25 mouse cellular contexts compared by ENCODE assay signal in the genomic region with DNA sequence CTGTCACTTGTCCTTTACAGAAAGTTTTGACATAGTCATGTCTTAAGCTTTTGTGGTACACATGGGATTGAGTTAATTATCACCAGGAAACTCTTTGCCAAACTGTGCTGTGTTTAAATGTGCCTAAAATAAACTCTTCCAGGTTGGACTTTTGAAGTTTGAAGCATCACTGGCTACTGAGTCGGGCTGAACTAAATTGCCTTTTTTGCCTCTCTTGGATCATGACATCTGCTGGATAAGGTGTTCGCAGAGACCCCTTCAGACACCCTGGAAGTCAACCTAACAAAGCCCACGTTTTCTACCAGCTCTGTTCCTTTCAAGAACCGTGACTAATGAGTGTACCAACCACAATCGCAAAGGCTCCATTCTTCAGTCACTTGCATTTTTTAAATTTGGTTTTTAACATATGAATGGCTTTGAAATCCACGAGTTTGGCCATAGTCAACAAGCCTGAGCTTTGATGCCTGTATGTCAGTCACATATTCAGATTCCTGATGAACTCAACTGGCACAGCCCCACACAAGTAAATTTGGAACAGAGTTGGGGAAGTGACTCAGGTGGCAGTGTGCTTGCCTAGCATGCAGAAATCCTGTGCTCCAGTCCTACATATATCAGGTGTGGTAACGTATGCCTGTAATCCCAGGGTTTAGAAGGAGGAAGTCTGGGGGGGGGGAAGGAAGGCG. TPM values are rescaled to one million over a fixed set of nuclear protein-coding genes. Genes with fewer than 3 reads are reported as not detected.
DNase-seq lines count a peak whose midpoint lies in the region; ATAC-seq and TF ChIP-seq lines count a peak whose summit lies in the region.
"Had no signal": no experiment of that assay in that cellular context is flagged by ENCODE, and none has a peak within 500 bp of the region (broad histone marks: within the 10 kb centered on the region; RNA-seq: fewer than 3 reads in every experiment).

No protein-coding gene starts in this region.

- peak overlapping the region; percentile 76 for H3K27ac ChIP-seq in hindbrain, embryonic 10.5 days
- no peak overlapping the region for H3K27ac ChIP-seq in hindbrain, postnatal 0 days
- peak overlapping the region; percentile 13; the same call in 1 of the 2 replicates for H3K27ac ChIP-seq in embryonic fibroblast, embryonic 13.5 days (ENCODE audit: insufficient read depth, low read length)
- H3K27ac ChIP-seq: embryonic facial prominence, embryonic 10.5 days; heart, embryonic 15.5 days; limb, embryonic 10.5 days had no signal

- no peak for DNase-seq in hindbrain, embryonic 10.5 days (ENCODE audit: low spot score)
- no peak for DNase-seq in hindbrain, postnatal 0 days (ENCODE audit: low spot score)
- DNase-seq in kidney, adult 9 months: peak; percentile 87
- no peak for DNase-seq in kidney, postnatal 4 days
- DNase-seq in 3134 (ENCODE audit: extremely low read depth, insufficient read length, low spot score): peak; percentile 61
- no peak for DNase-seq in layer of hippocampus, postnatal 36 days
- DNase-seq: adrenal gland, adult 2 months; cerebellum, adult 11-12 months; cerebellum, postnatal 10 days; gastrocnemius, postnatal 36 days; layer of hippocampus, adult 9-11 months; liver; lung, adult 2 months had no signal

- no peaks in the 10 kb centered on the region for H3K27me3 ChIP-seq in hindbrain, embryonic 10.5 days (ENCODE audit: insufficient read depth, poor library complexity, severe bottlenecking)
- H3K27me3 ChIP-seq in hindbrain, postnatal 0 days (ENCODE audit: insufficient read depth, low read length): no peaks in the 10 kb centered on the region
- H3K27me3 ChIP-seq: heart, embryonic 15.5 days had no signal

- H3K9ac ChIP-seq in hindbrain, postnatal 0 days (replicated peaks; ENCODE audit: low read length): no peak overlapping the region
- H3K9ac ChIP-seq: heart, embryonic 15.5 days had no signal

- WGBS in hindbrain, embryonic 10.5 days: 50% methylated on average over 8 of the region's 8 CpGs
- WGBS in hindbrain, postnatal 0 days: 44% methylated on average over 8 of the region's 8 CpGs

- peaks cover 23% of the 10 kb centered on the region for H3K4me1 ChIP-seq in hindbrain, embryonic 10.5 days (replicated peaks)
- H3K4me1 ChIP-seq in hindbrain, postnatal 0 days (ENCODE audit: insufficient read depth, low read length): 0 out of 2 replicates have a peak, but pooled peaks cover 4% of the 10 kb centered on the region
- peaks cover 14% of the 10 kb centered on the region for H3K4me1 ChIP-seq in embryonic fibroblast, embryonic 13.5 days (ENCODE audit: control insufficient read depth, insufficient read depth, low read length)

- TF ChIP-seq POLR2A in embryonic fibroblast, embryonic 13.5 days (IDR thresholded peaks at IDR 0.05; ENCODE audit: low read depth, low read length): no peak

- TF ChIP-seq CTCF in hindbrain, postnatal 0 days (IDR thresholded peaks at IDR 0.05; ENCODE audit: low read depth): no peak
- TF ChIP-seq CTCF in embryonic fibroblast, embryonic 13.5 days (IDR thresholded peaks at IDR 0.05; ENCODE audit: borderline replicate concordance, insufficient read depth, low read length): no peak

- no peak overlapping the region for H3K4me3 ChIP-seq in hindbrain, embryonic 10.5 days
- H3K4me3 ChIP-seq in hindbrain, postnatal 0 days (ENCODE audit: low read length): no peak overlapping the region
- H3K4me3 ChIP-seq in embryonic fibroblast, embryonic 13.5 days (ENCODE audit: insufficient read depth, low read length): no peak overlapping the region
- H3K4me3 ChIP-seq: embryonic facial prominence, embryonic 10.5 days; forebrain, embryonic 10.5 days; heart, embryonic 15.5 days; limb, embryonic 10.5 days had no signal

- H3K4me2 ChIP-seq in hindbrain, postnatal 0 days (ENCODE audit: low read depth, low read length): no peak overlapping the region
- H3K4me2 ChIP-seq: heart, embryonic 15.5 days had no signal

- no peak for ATAC-seq in hindbrain, postnatal 0 days

- H3K9me3 ChIP-seq in hindbrain, embryonic 10.5 days: no peaks in the 10 kb centered on the region
- no peaks in the 10 kb centered on the region for H3K9me3 ChIP-seq in hindbrain, postnatal 0 days (ENCODE audit: low read length)
- H3K9me3 ChIP-seq: embryonic facial prominence, embryonic 10.5 days; forebrain, embryonic 10.5 days; heart, embryonic 15.5 days; limb, embryonic 10.5 days had no signal

- no peaks in the 10 kb centered on the region for H3K36me3 ChIP-seq in hindbrain, embryonic 10.5 days
- H3K36me3 ChIP-seq in hindbrain, postnatal 0 days (ENCODE audit: insufficient read depth, low read length): no peaks in the 10 kb centered on the region
- H3K36me3 ChIP-seq: embryonic facial prominence, embryonic 10.5 days; forebrain, embryonic 10.5 days; heart, embryonic 15.5 days; limb, embryonic 10.5 days had no signal

RNA-seq across cellular contexts. Expression of gene Kcnmb3, which starts 3.2 kb away (rescaled TPM):
- not detected in 2 replicates for polyA plus RNA-seq in hindbrain, embryonic 10.5 days (2016; fragmentation: Nextera tagmentation; extraction: Ambion mirVana)
- not detected in 2 replicates for total RNA-seq in hindbrain, postnatal 0 days (2014; rRNA removed)
- 0.10 TPM in 1 of 2 replicates, not detected in the other for polyA plus RNA-seq in hindbrain, postnatal 0 days (2015; fragmentation: Nextera tagmentation; extraction: Ambion mirVana)
- not detected in 2 replicates for polyA plus RNA-seq in embryonic fibroblast, embryonic 13.5 days (2011; ENCODE audit: insufficient read length, low read depth, missing spikeins)
- under 1 TPM; 0.43 to 0.92 TPM for total RNA-seq in layer of hippocampus, postnatal 36 days (2021)
- total RNA-seq: heart, adult 8-10 months; heart, postnatal 36 days; megakaryocyte, adult 5-6 weeks; monocyte, adult 5-6 weeks had no signal
- polyA plus RNA-seq: adrenal gland, adult 2 months; cortical plate, adult 2 months; heart, embryonic 15.5 days; lung, adult 2 months; small intestine, adult 2 months; stomach, embryonic 16.5 days had no signal

RNA-seq across cellular contexts. Expression of gene Zfp639, which starts 14.8 kb away (rescaled TPM):
- 37.8 and 42.6 TPM in 2 replicates for polyA plus RNA-seq in hindbrain, embryonic 10.5 days (2016; fragmentation: Nextera tagmentation; extraction: Ambion mirVana)
- total RNA-seq in hindbrain, postnatal 0 days (2014; rRNA removed): 50.9 and 51.3 TPM in 2 replicates
- 36.3 and 37.8 TPM in 2 replicates for polyA plus RNA-seq in hindbrain, postnatal 0 days (2015; fragmentation: Nextera tagmentation; extraction: Ambion mirVana)
- polyA plus RNA-seq in embryonic fibroblast, embryonic 13.5 days (2011; ENCODE audit: insufficient read length, low read depth, missing spikeins): 60.1 and 62.1 TPM in 2 replicates
- 10 to 100 TPM; 36.4 to 42.9 TPM for total RNA-seq in layer of hippocampus, postnatal 36 days (2021)

RNA-seq across cellular contexts. Expression of gene Mfn1, which starts 34.0 kb away (rescaled TPM):
- 24.8 and 24.9 TPM in 2 replicates for polyA plus RNA-seq in hindbrain, embryonic 10.5 days (2016; fragmentation: Nextera tagmentation; extraction: Ambion mirVana)
- total RNA-seq in hindbrain, postnatal 0 days (2014; rRNA removed): 43.2 and 45.9 TPM in 2 replicates
- 46.9 and 47.0 TPM in 2 replicates for polyA plus RNA-seq in hindbrain, postnatal 0 days (2015; fragmentation: Nextera tagmentation; extraction: Ambion mirVana)
- 52.0 and 55.1 TPM in 2 replicates for polyA plus RNA-seq in embryonic fibroblast, embryonic 13.5 days (2011; ENCODE audit: insufficient read length, low read depth, missing spikeins)
- total RNA-seq in layer of hippocampus, postnatal 36 days (2021): 10 to 100 TPM; 85.1 to 98.9 TPM

Comparison
In these comparisons a context has a peak if more than half of its experiments do, and no peak if none do; other contexts are left out.
1. DNase-seq: peak in kidney, adult 9 months (single experiment) and 3134 (single experiment); none in hindbrain, embryonic 10.5 days (single experiment), hindbrain, postnatal 0 days (single experiment), kidney, postnatal 4 days (0 of 2) and layer of hippocampus, postnatal 36 days (0 of 2).